Mouse (Mus musculus): ENCODE measurements around the gene Stoml1.

DNA sequence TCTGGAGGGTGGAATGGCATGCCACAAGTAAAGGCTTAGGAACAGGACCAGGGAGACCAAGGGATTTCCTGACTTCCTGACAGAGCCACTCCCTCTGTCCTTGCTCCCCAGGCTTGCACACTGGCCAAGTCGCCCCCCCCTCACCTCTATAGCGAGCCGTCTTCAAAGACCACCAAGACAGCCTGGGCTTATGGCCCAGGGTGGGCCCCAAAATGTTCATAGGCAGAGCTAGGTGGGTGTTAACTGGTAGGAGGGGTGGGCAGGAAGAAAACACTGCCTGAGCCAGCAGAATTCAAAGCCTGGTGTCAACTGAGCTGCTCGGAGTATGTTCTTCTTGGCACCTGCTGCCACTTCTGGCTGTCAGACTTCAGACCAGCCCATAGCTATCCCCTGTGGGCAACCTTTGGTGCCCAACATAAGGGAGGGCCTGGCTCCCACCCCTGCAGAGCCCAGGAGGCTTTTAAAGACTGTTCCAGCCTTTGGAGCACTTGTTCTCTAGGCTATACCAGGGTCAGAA is 45.1 kb downstream of the Stoml1 start:
- TF ChIP-seq CTCF (conservative IDR thresholded peaks at IDR 0.05 in 1 of 2, IDR thresholded peaks at IDR 0.05 in 1 of 2; ENCODE audit: low read depth in 2 of 2, low read length in 2 of 2) (no peak), RCOR1 (conservative IDR thresholded peaks at IDR 0.05; ENCODE audit: low read depth, low read length) (no peak), MAX (IDR thresholded peaks at IDR 0.05; ENCODE audit: low read length) (no peak), NRF1 (IDR thresholded peaks at IDR 0.05; ENCODE audit: low read depth, low read length) (no peak), EP300 (IDR thresholded peaks at IDR 0.05; ENCODE audit: low read length) (no peak), TCF12 (IDR thresholded peaks at IDR 0.05; ENCODE audit: low read depth, low read length) (no peak), CHD2 (IDR thresholded peaks at IDR 0.05; ENCODE audit: low read length) (no peak), MAZ (IDR thresholded peaks at IDR 0.05; ENCODE audit: low read depth, low read length) (no peak), CHD1 (IDR thresholded peaks at IDR 0.05; ENCODE audit: low read depth, low read length) (no peak), ZMIZ1 (IDR thresholded peaks at IDR 0.05; ENCODE audit: low read depth, low read length) (no peak), ZC3H11A (IDR thresholded peaks at IDR 0.05; ENCODE audit: low read depth, low read length) (no peak), ETS1 (conservative IDR thresholded peaks at IDR 0.05; ENCODE audit: low read depth, low read length) (no peak)
